Mouse (Mus musculus): ENCODE data around the gene Dync1i1. TPM values are rescaled to one million over a fixed set of nuclear protein-coding genes. Genes with fewer than 3 reads are reported as not detected.

Dync1i1 gene
- polyA plus RNA-seq, 1 experiment from 2014 or later, result 0.79 TPM

DNA sequence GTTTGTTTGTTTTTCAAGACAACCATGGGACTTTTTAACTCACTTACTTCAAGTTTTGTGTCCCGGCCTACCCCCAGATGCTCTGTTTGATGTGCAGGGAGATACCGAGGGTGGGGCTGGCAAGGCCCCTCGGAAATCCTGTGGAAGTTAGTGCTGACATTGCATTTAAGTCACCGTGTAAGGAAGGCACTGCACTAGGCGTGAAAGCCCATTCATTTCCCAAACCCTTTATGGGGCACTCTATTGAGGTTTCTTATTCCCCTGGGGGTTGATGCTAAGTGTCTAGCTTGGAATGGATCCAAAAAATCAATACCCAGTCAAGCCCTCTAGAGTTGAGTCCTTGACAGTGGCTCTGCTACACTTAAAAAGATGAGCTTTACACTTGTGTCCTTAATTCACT, 27.2 kb downstream of the Dync1i1 start:
- Histone ChIP-seq H3K4me1 (ENCODE audit: control insufficient read depth, insufficient read depth, low read length) (no peaks in the 10 kb centered on the region), H3K9me3 (replicated peaks; ENCODE audit: control insufficient read depth, low read length) (no peaks in the 10 kb centered on the region), H3K4me2 (ENCODE audit: low read depth, low read length) (0 out of 2 replicates have a peak overlapping the region, but pooled peaks have one; percentile 4), H3K27ac (ENCODE audit: low read length) (no peak overlapping the region), H3K36me3 (ENCODE audit: control insufficient read depth, insufficient read depth, low read length) (no peaks in the 10 kb centered on the region), H3K9ac (ENCODE audit: low read length) (no peak overlapping the region), H3K4me3 (replicated peaks; ENCODE audit: low read length) (no peak overlapping the region), H3K27me3 (ENCODE audit: control insufficient read depth, insufficient read depth, low read length) (no peaks in the 10 kb centered on the region)
- 72% methylated on average over 5 of the region's 5 CpGs for WGBS
- no peak for ATAC-seq (ENCODE audit: insufficient read depth, low FRiP score)

DNA sequence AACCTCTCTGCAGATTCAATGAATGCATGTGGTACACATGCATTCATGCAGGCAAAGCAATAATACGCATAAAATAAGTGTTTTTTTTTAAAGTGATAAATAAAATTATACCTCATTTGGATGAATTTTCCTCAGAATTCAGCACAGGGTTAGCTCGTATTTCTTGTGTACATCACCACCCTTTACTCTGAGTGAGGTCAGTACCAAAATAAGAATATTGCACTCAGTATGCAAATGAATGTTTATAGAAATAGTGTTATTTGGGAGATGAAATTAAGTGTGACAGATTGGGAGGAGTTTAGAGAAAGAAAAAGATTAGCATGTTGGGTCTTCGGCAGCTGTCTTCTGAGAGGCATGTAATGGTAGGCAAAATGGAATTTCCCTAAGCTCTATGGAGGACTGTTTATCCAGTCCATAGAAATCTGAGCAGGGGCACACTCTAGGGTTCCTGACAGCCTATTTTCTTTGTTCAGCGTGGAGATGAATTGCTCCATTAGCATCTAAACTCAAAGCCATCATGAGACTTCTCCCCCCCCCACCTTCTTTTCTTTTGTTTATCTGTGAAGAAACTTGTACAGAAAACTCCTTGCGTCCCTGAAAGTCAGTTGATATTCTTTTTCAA, 31.2 kb downstream of the Dync1i1 start:
- no peak overlapping the region for H3K27ac ChIP-seq (ENCODE audit: low read length)
- no peak for ATAC-seq (ENCODE audit: insufficient read depth, low FRiP score)
- H3K4me2 ChIP-seq (ENCODE audit: low read depth, low read length), result no peak overlapping the region
- H3K4me1 ChIP-seq (ENCODE audit: control insufficient read depth, insufficient read depth, low read length), result no peaks in the 10 kb centered on the region
- no peak overlapping the region for H3K4me3 ChIP-seq (replicated peaks; ENCODE audit: low read length)
- WGBS, result 52% methylated on average over 5 of the region's 5 CpGs
- H3K9me3 ChIP-seq (replicated peaks; ENCODE audit: control insufficient read depth, low read length), result no peaks in the 10 kb centered on the region
- no peak overlapping the region for H3K9ac ChIP-seq (ENCODE audit: low read length)
- no peaks in the 10 kb centered on the region for H3K27me3 ChIP-seq (ENCODE audit: control insufficient read depth, insufficient read depth, low read length)
- H3K36me3 ChIP-seq (ENCODE audit: control insufficient read depth, insufficient read depth, low read length), result no peaks in the 10 kb centered on the region

DNA sequence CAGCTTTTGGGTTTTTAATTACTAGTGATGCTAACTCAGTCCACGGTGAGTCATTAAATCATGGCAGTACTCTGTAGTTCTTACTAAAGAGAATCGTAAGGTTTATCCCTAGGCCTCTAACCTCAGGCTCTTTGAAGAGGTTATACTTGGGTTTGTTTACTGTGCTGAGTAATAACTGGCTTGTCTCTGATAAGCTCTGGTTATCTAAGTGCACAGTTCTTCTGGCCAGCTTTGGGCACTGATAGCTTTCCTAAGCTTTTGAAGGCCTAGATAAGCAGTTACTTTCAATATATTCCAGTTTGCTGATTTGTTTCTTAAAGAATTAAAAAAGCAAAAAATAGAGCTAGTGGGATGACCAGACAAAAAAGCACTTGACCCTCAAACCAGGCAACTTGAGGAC, 37.5 kb downstream of the Dync1i1 start:
- ATAC-seq (ENCODE audit: insufficient read depth, low FRiP score), result no peak
- Histone ChIP-seq H3K9me3 (replicated peaks; ENCODE audit: control insufficient read depth, low read length) (no peaks in the 10 kb centered on the region), H3K9ac (ENCODE audit: low read length) (no peak overlapping the region), H3K4me2 (ENCODE audit: low read depth, low read length) (no peak overlapping the region), H3K27me3 (ENCODE audit: control insufficient read depth, insufficient read depth, low read length) (no peaks in the 10 kb centered on the region), H3K27ac (ENCODE audit: low read length) (no peak overlapping the region), H3K4me3 (replicated peaks; ENCODE audit: low read length) (no peak overlapping the region), H3K36me3 (ENCODE audit: control insufficient read depth, insufficient read depth, low read length) (no peaks in the 10 kb centered on the region), H3K4me1 (ENCODE audit: control insufficient read depth, insufficient read depth, low read length) (no peaks in the 10 kb centered on the region)
- 49% methylated on average over 2 of the region's 2 CpGs for WGBS

DNA sequence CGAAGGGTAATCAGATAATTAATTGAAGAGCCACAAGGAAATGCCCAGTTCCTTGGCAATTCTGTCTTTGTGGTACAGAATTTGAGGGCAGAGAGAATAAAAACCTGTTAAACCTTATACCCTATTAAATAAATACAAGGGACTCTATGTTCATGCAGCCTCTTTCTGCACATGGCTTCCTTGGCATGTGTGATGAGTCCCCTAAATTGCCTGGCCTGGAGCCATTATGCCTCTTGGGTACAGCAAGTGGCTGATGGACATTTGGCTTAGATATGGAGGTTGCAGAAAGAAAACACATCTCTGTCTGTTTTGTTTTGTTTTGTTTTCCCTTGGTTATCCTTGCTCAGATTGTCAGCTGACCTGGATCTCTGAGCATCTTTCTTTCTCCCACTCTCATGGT, 43.1 kb downstream of the Dync1i1 start:
- no peak for ATAC-seq (ENCODE audit: insufficient read depth, low FRiP score)
- Histone ChIP-seq H3K9ac (ENCODE audit: low read length) (no peak overlapping the region), H3K36me3 (ENCODE audit: control insufficient read depth, insufficient read depth, low read length) (no peaks in the 10 kb centered on the region), H3K27ac (ENCODE audit: low read length) (no peak overlapping the region), H3K4me2 (ENCODE audit: low read depth, low read length) (no peak overlapping the region), H3K4me3 (replicated peaks; ENCODE audit: low read length) (no peak overlapping the region), H3K9me3 (replicated peaks; ENCODE audit: control insufficient read depth, low read length) (no peaks in the 10 kb centered on the region), H3K4me1 (ENCODE audit: control insufficient read depth, insufficient read depth, low read length) (no peaks in the 10 kb centered on the region), H3K27me3 (ENCODE audit: control insufficient read depth, insufficient read depth, low read length) (no peaks in the 10 kb centered on the region)
- WGBS, result 50% methylated on average over 1 of the region's 1 CpGs

DNA sequence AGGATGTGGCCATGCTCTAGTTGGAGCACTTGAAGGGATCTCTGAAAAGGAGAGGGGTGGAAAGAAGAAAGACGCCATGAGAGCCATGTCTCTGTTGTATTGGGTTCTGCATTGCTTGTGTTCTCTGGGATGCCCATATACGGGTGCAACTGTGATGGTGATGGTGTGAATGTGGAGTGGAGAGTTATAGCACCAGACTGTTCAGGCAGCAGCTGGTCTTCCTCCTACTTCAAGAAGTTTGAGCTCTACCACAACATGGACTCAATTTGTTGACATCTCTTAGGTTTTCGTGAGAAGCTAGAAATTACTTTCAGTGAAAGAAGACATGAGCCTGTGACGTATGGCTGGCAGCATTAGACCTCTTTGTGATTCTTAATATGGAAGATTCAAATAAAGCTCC, 44.8 kb downstream of the Dync1i1 start:
- no peaks in the 10 kb centered on the region for H3K27me3 ChIP-seq (ENCODE audit: control insufficient read depth, insufficient read depth, low read length)
- no peak overlapping the region for H3K27ac ChIP-seq (ENCODE audit: low read length)
- H3K9me3 ChIP-seq (replicated peaks; ENCODE audit: control insufficient read depth, low read length), result no peaks in the 10 kb centered on the region
- H3K9ac ChIP-seq (ENCODE audit: low read length), result no peak overlapping the region
- WGBS, result 82% methylated on average over 4 of the region's 4 CpGs
- no peaks in the 10 kb centered on the region for H3K36me3 ChIP-seq (ENCODE audit: control insufficient read depth, insufficient read depth, low read length)
- no peaks in the 10 kb centered on the region for H3K4me1 ChIP-seq (ENCODE audit: control insufficient read depth, insufficient read depth, low read length)
- no peak overlapping the region for H3K4me2 ChIP-seq (ENCODE audit: low read depth, low read length)
- no peak for ATAC-seq (ENCODE audit: insufficient read depth, low FRiP score)
- no peak overlapping the region for H3K4me3 ChIP-seq (replicated peaks; ENCODE audit: low read length)

DNA sequence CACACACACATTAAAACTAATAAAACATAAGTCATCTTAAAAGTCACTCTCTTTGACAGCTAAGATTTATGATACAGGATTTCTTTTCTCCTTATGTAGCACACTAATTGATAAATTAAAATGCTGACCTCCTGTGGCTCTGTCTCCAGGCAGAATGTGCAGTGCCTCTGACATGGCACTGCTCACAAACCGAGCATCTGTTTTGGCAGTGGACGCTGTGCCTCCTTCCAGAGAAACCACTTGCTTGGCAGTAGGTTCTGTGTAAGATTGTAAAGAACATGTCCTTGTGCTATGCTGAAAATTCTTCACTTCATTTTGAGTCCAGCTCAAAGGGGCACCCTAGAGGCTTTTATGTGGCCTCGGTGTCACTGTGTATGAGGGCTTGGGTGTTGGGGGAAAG, 50.0 kb downstream of the Dync1i1 start:
- Histone ChIP-seq H3K9me3 (replicated peaks; ENCODE audit: control insufficient read depth, low read length) (no peaks in the 10 kb centered on the region), H3K4me2 (ENCODE audit: low read depth, low read length) (no peak overlapping the region), H3K27ac (ENCODE audit: low read length) (no peak overlapping the region), H3K4me3 (replicated peaks; ENCODE audit: low read length) (no peak overlapping the region), H3K27me3 (ENCODE audit: control insufficient read depth, insufficient read depth, low read length) (no peaks in the 10 kb centered on the region), H3K36me3 (ENCODE audit: control insufficient read depth, insufficient read depth, low read length) (no peaks in the 10 kb centered on the region), H3K4me1 (ENCODE audit: control insufficient read depth, insufficient read depth, low read length) (no peaks in the 10 kb centered on the region), H3K9ac (ENCODE audit: low read length) (no peak overlapping the region)
- no peak for ATAC-seq (ENCODE audit: insufficient read depth, low FRiP score)
- 78% methylated on average over 3 of the region's 3 CpGs for WGBS

DNA sequence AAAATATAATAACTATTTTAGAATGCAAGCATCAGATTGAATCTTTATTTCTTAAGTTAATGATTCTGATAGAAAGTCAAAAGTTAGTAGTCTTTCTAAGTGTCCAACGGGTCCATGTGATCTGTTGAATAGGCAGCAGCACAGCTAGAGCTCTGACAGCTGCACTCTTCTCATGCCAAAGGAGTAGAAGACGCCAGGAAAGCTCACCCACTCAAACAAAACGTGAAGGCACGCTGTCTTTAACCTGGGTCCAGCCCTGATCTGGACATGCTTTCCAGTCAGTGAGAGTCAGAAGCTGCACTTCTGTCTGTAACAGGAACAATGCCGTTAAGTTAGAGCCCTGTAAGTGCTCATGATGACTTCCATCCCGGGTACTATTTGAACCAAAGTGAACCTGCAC, 56.3 kb downstream of the Dync1i1 start:
- ATAC-seq (ENCODE audit: insufficient read depth, low FRiP score), result no peak

DNA sequence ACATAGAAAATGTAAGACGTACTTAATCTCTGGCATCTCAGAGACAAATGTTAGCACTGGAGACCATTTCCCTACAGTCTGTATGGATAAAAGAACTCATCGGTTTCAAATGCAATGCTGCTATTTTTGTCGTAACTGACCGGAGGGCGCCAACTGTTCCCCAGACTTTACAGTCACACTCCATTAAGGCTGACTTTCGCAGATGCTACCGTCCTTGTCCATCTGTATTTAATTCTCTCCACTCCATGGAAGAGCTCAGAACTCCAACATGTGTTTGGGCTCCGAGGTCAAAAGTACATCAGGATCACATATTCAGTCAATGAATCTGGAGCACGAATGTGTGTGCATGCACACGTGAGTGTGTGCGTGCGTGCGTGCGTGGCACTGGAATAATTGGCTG, 58.4 kb downstream of the Dync1i1 start:
- H3K36me3 ChIP-seq (ENCODE audit: control insufficient read depth, insufficient read depth, low read length), result no peaks in the 10 kb centered on the region
- H3K9me3 ChIP-seq (replicated peaks; ENCODE audit: control insufficient read depth, low read length), result no peaks in the 10 kb centered on the region
- no peak overlapping the region for H3K4me3 ChIP-seq (replicated peaks; ENCODE audit: low read length)
- ATAC-seq (ENCODE audit: insufficient read depth, low FRiP score), result no peak
- no peak overlapping the region for H3K27ac ChIP-seq (ENCODE audit: low read length)
- 92% methylated on average over 14 of the region's 14 CpGs for WGBS
- no peak overlapping the region for H3K9ac ChIP-seq (ENCODE audit: low read length)
- no peak overlapping the region for H3K4me2 ChIP-seq (ENCODE audit: low read depth, low read length)
- H3K4me1 ChIP-seq (ENCODE audit: control insufficient read depth, insufficient read depth, low read length), result no peaks in the 10 kb centered on the region
- H3K27me3 ChIP-seq (ENCODE audit: control insufficient read depth, insufficient read depth, low read length), result no peaks in the 10 kb centered on the region

More for the DNA sequence above, 56.3 kb downstream of the Dync1i1 start:
- H3K9ac ChIP-seq (ENCODE audit: low read length), result no peak overlapping the region
- H3K4me3 ChIP-seq (replicated peaks; ENCODE audit: low read length), result no peak overlapping the region
- no peaks in the 10 kb centered on the region for H3K4me1 ChIP-seq (ENCODE audit: control insufficient read depth, insufficient read depth, low read length)
- 72% methylated on average over 6 of the region's 6 CpGs for WGBS
- no peaks in the 10 kb centered on the region for H3K27me3 ChIP-seq (ENCODE audit: control insufficient read depth, insufficient read depth, low read length)
- H3K27ac ChIP-seq (ENCODE audit: low read length), result no peak overlapping the region
- no peak overlapping the region for H3K4me2 ChIP-seq (ENCODE audit: low read depth, low read length)
- no peaks in the 10 kb centered on the region for H3K9me3 ChIP-seq (replicated peaks; ENCODE audit: control insufficient read depth, low read length)
- H3K36me3 ChIP-seq (ENCODE audit: control insufficient read depth, insufficient read depth, low read length), result no peaks in the 10 kb centered on the region

DNA sequence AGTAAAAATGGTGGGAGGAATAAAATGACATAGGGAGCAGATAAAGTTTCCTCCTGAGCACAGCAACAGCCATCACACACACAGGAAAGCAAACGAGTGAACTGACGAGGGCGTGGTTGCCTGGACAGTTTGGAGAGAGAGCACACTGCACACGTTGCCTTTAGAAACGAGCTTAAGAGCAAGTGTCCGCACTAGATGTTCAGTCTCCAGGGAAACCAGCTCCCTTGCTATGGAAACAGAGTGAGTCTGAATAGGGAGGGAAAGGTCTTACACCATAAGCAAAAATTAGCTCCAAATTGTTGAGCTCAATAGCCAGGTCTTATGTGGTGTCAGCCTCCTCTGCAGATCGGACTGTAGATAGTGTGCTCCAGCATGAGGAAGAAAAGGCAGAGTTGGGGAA, 65.2 kb downstream of the Dync1i1 start:
- H3K4me1 ChIP-seq (ENCODE audit: control insufficient read depth, insufficient read depth, low read length), result no peaks in the 10 kb centered on the region
- no peak for ATAC-seq (ENCODE audit: insufficient read depth, low FRiP score)
- H3K4me3 ChIP-seq (replicated peaks; ENCODE audit: low read length), result no peak overlapping the region
- no peak overlapping the region for H3K9ac ChIP-seq (ENCODE audit: low read length)
- no peaks in the 10 kb centered on the region for H3K27me3 ChIP-seq (ENCODE audit: control insufficient read depth, insufficient read depth, low read length)
- no peak overlapping the region for H3K4me2 ChIP-seq (ENCODE audit: low read depth, low read length)
- WGBS, result 60% methylated on average over 7 of the region's 7 CpGs
- no peak overlapping the region for H3K27ac ChIP-seq (ENCODE audit: low read length)
- H3K36me3 ChIP-seq (ENCODE audit: control insufficient read depth, insufficient read depth, low read length), result no peaks in the 10 kb centered on the region
- no peaks in the 10 kb centered on the region for H3K9me3 ChIP-seq (replicated peaks; ENCODE audit: control insufficient read depth, low read length)
